Mouse (Mus musculus): ENCODE results near the gene Aak1. TPM values are rescaled to one million over a fixed set of nuclear protein-coding genes. Genes with fewer than 3 reads are reported as not detected.

Aak1 gene
- total and polyA plus RNA-seq, 2 experiments from 2014 or later: 32.6 to 80.8 TPM

DNA sequence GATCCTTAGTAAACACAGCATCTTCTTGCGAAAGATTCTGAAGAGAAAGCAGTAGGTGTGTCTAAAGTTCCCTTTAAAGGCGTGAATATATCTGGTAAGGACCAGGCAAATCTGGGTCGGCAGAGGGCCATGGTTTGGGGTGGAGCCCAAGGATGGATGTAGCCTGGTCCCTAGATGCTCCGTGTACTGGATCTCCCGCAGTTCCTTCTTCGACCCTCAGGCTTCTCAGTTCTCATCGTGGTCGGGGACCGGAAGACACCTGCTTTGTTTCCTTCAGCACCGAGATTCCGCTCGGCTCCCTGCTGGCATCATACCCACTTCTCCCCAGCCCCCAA is 770 bp upstream of the Aak1 start:
- ATAC-seq (no peak), DNase-seq (ENCODE audit: low spot score) (no peak)
- Histone ChIP-seq H3K4me2 (ENCODE audit: low read depth, low read length) (peak overlapping the region; percentile 85), H3K27ac (peak overlapping the region; percentile 92), H3K4me1 (ENCODE audit: insufficient read depth, low read length) (peaks cover 23% of the 10 kb centered on the region), H3K9me3 (ENCODE audit: low read length) (no peaks in the 10 kb centered on the region), H3K4me3 (ENCODE audit: low read length) (peak overlapping the region; percentile 56), H3K36me3 (ENCODE audit: insufficient read depth, low read length) (no peaks in the 10 kb centered on the region), H3K27me3 (ENCODE audit: insufficient read depth, low read length) (no peaks in the 10 kb centered on the region), H3K9ac (replicated peaks; ENCODE audit: low read length) (peak overlapping the region; percentile 61)
- 4% methylated on average over 12 of the region's 12 CpGs for WGBS
- TF ChIP-seq CTCF (IDR thresholded peaks at IDR 0.05; ENCODE audit: low read depth): peak; percentile 24

DNA sequence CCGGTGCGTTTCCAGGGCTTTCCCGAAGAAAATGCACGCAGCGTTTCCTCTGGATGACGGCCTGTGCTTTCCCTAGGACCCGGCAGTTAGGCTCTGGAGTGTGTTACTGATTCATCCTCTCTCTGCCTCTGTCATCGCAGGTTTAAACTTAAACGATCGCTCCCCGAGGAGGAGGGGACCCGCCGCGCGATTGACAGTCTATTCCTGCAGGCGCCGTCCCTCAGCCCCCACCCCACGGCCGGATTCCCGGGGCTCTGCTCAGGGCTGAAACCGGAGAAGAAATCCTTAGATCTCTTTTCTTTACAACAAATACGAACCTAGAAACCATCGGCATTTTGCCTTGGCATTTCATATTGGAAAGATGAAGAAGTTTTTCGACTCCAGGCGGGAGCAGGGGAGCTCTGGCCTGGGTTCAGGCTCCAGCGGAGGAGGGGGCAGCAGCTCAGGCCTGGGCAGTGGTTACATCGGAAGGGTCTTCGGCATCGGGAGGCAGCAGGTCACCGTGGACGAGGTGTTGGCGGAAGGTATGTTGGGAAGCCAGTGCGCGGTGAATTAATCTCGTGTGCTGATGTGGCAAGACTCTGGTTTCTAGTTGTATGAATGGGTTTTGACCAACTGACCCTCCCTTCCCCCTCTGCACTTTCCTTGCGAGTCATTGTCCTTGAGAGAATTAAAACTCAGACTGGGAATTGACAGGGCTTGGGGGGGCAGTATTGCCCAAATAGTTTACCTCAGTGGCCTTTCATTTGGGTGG is 552 bp downstream of the Aak1 start:
- 0% methylated on average over 36 of the region's 36 CpGs for WGBS
- H3K27ac ChIP-seq: peak overlapping the region; percentile 92
- no peaks in the 10 kb centered on the region for H3K9me3 ChIP-seq (ENCODE audit: low read length)
- no peak for TF ChIP-seq CTCF (IDR thresholded peaks at IDR 0.05; ENCODE audit: low read depth)
- H3K4me2 ChIP-seq (ENCODE audit: low read depth, low read length): peak overlapping the region; percentile 85
- peak overlapping the region; percentile 61 for H3K9ac ChIP-seq (replicated peaks; ENCODE audit: low read length)
- H3K36me3 ChIP-seq (ENCODE audit: insufficient read depth, low read length): no peaks in the 10 kb centered on the region
- peak; percentile 61 for DNase-seq (ENCODE audit: low spot score)
- peak overlapping the region; percentile 56 for H3K4me3 ChIP-seq (ENCODE audit: low read length)
- H3K27me3 ChIP-seq (ENCODE audit: insufficient read depth, low read length): no peaks in the 10 kb centered on the region
- ATAC-seq: no peak; the same call in 1 of the 2 replicates
- peaks cover 23% of the 10 kb centered on the region for H3K4me1 ChIP-seq (ENCODE audit: insufficient read depth, low read length)

DNA sequence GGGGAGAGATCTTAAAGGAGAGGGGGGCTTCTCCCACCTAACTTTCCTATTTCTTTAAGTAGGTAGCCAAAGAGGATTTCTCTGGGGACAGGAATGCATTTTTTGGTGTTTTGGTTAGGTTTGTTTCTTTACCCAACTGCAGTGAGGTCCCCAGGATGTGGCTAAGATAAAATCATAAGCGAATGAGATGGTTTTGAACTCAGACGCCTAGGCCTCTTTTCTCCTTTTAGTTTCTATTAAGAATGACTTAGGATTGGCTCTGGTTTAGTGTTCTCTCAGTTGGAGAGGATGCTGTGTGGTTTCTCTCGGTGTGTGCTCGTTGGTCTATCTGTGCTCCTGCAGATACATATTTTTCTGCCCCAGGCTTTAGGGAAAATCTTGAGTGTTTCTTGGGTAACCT is 1.3 kb downstream of the Aak1 start:
- no peak for ATAC-seq
- WGBS: 11% methylated on average over 4 of the region's 4 CpGs
- peak overlapping the region; percentile 85 for H3K4me2 ChIP-seq (ENCODE audit: low read depth, low read length)
- peak overlapping the region; percentile 56 for H3K4me3 ChIP-seq (ENCODE audit: low read length)
- H3K9me3 ChIP-seq (ENCODE audit: low read length): no peaks in the 10 kb centered on the region
- peak overlapping the region; percentile 92; the same call in 1 of the 2 replicates for H3K27ac ChIP-seq
- peak overlapping the region; percentile 61 for H3K9ac ChIP-seq (replicated peaks; ENCODE audit: low read length)
- DNase-seq (ENCODE audit: low spot score): no peak
- H3K36me3 ChIP-seq (ENCODE audit: insufficient read depth, low read length): no peaks in the 10 kb centered on the region
- H3K27me3 ChIP-seq (ENCODE audit: insufficient read depth, low read length): no peaks in the 10 kb centered on the region
- TF ChIP-seq CTCF (IDR thresholded peaks at IDR 0.05; ENCODE audit: low read depth): no peak
- peaks cover 23% of the 10 kb centered on the region for H3K4me1 ChIP-seq (ENCODE audit: insufficient read depth, low read length)

DNA sequence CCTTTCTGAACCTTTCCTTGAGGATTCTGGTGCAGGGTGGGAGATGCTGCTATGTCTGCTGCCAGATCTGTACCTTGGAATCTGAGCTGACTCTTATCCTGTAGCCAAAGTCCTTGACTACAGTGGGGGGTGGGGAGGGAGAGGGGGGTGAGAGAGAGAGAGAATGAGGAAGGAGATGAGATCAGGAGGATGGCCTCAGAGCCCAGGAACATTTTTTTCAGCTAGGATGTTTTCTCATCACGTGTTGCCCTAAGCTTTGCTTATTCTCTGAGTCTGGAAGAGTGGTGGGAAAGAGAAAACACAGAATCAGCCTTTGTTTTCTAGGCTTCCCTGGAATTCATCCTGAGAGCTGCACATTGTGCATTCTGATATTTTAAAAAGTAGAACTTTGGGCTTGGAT is 2.2 kb downstream of the Aak1 start:
- 16% methylated on average over 1 of the region's 1 CpGs for WGBS
- Histone ChIP-seq H3K4me2 (ENCODE audit: low read depth, low read length) (peak overlapping the region; percentile 85), H3K9me3 (ENCODE audit: low read length) (no peaks in the 10 kb centered on the region), H3K9ac (replicated peaks; ENCODE audit: low read length) (peak overlapping the region; percentile 49; the same call in 1 of the 2 replicates), H3K27me3 (ENCODE audit: insufficient read depth, low read length) (no peaks in the 10 kb centered on the region), H3K27ac (peak overlapping the region; percentile 13; the same call in 1 of the 2 replicates), H3K36me3 (ENCODE audit: insufficient read depth, low read length) (no peaks in the 10 kb centered on the region), H3K4me3 (ENCODE audit: low read length) (peak overlapping the region; percentile 56), H3K4me1 (ENCODE audit: insufficient read depth, low read length) (peaks cover 23% of the 10 kb centered on the region)
- TF ChIP-seq CTCF (IDR thresholded peaks at IDR 0.05; ENCODE audit: low read depth): no peak
- DNase-seq (ENCODE audit: low spot score) (no peak), ATAC-seq (no peak)

DNA sequence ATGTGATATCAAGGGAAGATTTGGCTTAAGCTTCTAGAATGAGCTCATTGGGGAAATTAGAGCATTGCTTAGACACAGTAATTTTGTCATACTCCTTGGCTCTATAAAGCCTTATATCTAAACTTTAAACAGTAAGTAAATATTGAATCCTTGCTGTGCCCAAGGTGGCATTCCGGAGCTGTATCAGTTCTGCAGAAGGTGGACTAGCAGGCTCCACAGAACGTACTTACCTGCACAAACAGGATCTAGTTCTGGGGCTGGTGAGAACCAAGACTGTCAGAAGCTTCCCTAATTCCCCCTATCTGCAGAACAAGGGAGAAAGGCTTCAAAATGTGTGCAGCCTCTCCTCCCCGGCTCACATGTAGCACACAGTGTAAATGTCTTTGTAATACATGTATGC is 4.6 kb downstream of the Aak1 start:
- no peaks in the 10 kb centered on the region for H3K36me3 ChIP-seq (ENCODE audit: insufficient read depth, low read length)
- H3K4me2 ChIP-seq (ENCODE audit: low read depth, low read length): no peak overlapping the region
- H3K27me3 ChIP-seq (ENCODE audit: insufficient read depth, low read length): no peaks in the 10 kb centered on the region
- WGBS: 85% methylated on average over 3 of the region's 3 CpGs
- H3K4me1 ChIP-seq (ENCODE audit: insufficient read depth, low read length): peaks cover 23% of the 10 kb centered on the region
- no peak overlapping the region for H3K9ac ChIP-seq (replicated peaks; ENCODE audit: low read length)
- TF ChIP-seq CTCF (IDR thresholded peaks at IDR 0.05; ENCODE audit: low read depth): no peak
- no peak overlapping the region for H3K4me3 ChIP-seq (ENCODE audit: low read length)
- ATAC-seq (no peak), DNase-seq (ENCODE audit: low spot score) (no peak)
- H3K9me3 ChIP-seq (ENCODE audit: low read length): no peaks in the 10 kb centered on the region
- H3K27ac ChIP-seq: no peak overlapping the region

DNA sequence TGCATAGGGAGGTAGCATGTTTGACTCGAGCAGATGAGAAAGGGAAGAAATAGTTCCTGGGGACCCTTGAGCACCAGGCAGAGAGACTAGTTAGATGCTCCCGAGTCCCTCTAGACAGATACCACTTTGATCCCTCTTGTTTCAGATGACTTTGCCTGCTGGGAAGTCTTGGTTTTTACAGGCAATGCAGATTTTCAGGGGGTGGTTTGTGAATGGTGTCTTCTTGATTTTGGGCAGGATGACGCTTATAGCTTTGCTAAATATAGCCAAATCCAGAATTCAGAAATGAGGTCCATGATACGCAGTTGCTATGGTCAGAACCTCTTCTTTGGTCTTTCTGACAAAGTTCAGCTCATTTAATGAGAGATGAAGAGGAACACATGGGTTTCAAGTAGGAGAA is 5.6 kb downstream of the Aak1 start:
- no peaks in the 10 kb centered on the region for H3K9me3 ChIP-seq (ENCODE audit: low read length)
- no peak overlapping the region for H3K9ac ChIP-seq (replicated peaks; ENCODE audit: low read length)
- no peak overlapping the region for H3K27ac ChIP-seq
- no peak for TF ChIP-seq CTCF (IDR thresholded peaks at IDR 0.05; ENCODE audit: low read depth)
- H3K27me3 ChIP-seq (ENCODE audit: insufficient read depth, low read length): no peaks in the 10 kb centered on the region
- ATAC-seq (no peak), DNase-seq (ENCODE audit: low spot score) (no peak)
- peaks cover 23% of the 10 kb centered on the region for H3K4me1 ChIP-seq (ENCODE audit: insufficient read depth, low read length)
- H3K4me2 ChIP-seq (ENCODE audit: low read depth, low read length): no peak overlapping the region
- 91% methylated on average over 4 of the region's 4 CpGs for WGBS
- no peaks in the 10 kb centered on the region for H3K36me3 ChIP-seq (ENCODE audit: insufficient read depth, low read length)
- no peak overlapping the region for H3K4me3 ChIP-seq (ENCODE audit: low read length)

DNA sequence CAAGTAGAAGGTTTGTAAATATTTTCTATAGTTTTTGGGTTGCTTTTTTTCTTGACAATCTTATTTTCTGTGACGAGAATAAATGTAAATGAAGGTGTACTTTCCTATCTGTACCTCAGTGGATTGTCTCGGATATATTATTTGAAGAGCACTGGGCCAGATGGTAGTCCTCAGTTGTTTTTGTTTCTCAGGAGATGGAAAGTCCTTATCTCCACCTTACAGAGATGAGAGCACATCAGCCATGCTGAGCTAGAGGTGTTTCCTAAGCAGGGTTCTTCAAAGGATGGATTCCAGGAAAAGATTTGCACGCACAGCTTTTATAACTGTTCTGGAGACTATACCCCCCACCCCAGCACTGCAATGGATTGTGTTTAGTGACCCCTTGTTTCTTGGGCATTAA is 9.3 kb downstream of the Aak1 start:
- H3K9me3 ChIP-seq (ENCODE audit: low read length): no peaks in the 10 kb centered on the region
- H3K27ac ChIP-seq: no peak overlapping the region
- 93% methylated on average over 3 of the region's 3 CpGs for WGBS
- H3K4me3 ChIP-seq (ENCODE audit: low read length): no peak overlapping the region
- no peaks in the 10 kb centered on the region for H3K4me1 ChIP-seq (ENCODE audit: insufficient read depth, low read length)
- H3K9ac ChIP-seq (replicated peaks; ENCODE audit: low read length): no peak overlapping the region
- ATAC-seq (no peak), DNase-seq (ENCODE audit: low spot score) (no peak)
- no peak overlapping the region for H3K4me2 ChIP-seq (ENCODE audit: low read depth, low read length)
- TF ChIP-seq CTCF (IDR thresholded peaks at IDR 0.05; ENCODE audit: low read depth): no peak
- no peaks in the 10 kb centered on the region for H3K36me3 ChIP-seq (ENCODE audit: insufficient read depth, low read length)
- no peaks in the 10 kb centered on the region for H3K27me3 ChIP-seq (ENCODE audit: insufficient read depth, low read length)
